Mouse (Mus musculus) CH12.LX (cell line): ENCODE data around the gene Myo1a. TPM values are rescaled to one million over a fixed set of nuclear protein-coding genes. Genes with fewer than 3 reads are reported as not detected.

Source experiments
- DNase-seq: peaks from one replicate; pipeline ENCODE4 v3.0.0-alpha.2; 2013; ENCODE audit errors: extremely low read depth
- H3K27ac ChIP-seq: 2 replicates; pipeline ENCODE4 v1.5.1; 2012; ENCODE audit warnings: low read depth, mild to moderate bottlenecking, control low read depth, moderate library complexity; ENCODE audit not compliant: insufficient read depth
- H3K27me3 ChIP-seq: replicated peaks from 2 replicates; pipeline ENCODE3; 2012; ENCODE audit warnings: inconsistent platforms
- H3K36me3 ChIP-seq, 2 experiments: replicated peaks in 1 of 2; 2 replicates each; pipeline versions ENCODE3 to v1.6.1; 2012; ENCODE audit warnings: inconsistent platforms in 1 of 2, low read length in 1 of 2, mild to moderate bottlenecking in 1 of 2, mixed read lengths in 1 of 2, moderate library complexity in 1 of 2; ENCODE audit not compliant: control insufficient read depth in 1 of 2, insufficient read depth in 1 of 2
- H3K4me1 ChIP-seq, 2 experiments: 2 replicates each; pipeline ENCODE4 v1.6.1; 2012; ENCODE audit warnings: inconsistent platforms in 1 of 2, moderate library complexity in 1 of 2; ENCODE audit not compliant: insufficient read depth in 2 of 2, control insufficient read depth in 1 of 2
- H3K4me2 ChIP-seq: 2 replicates; pipeline ENCODE4 v1.6.1; 2012; ENCODE audit warnings: low read depth, mild to moderate bottlenecking, control low read depth; ENCODE audit not compliant: poor library complexity, insufficient read depth, severe bottlenecking
- H3K4me3 ChIP-seq, 3 experiments: fragments of 150-350 bp in 1 of 3; sonication (generic) in 1 of 3; replicated peaks in 1 of 3; 2 replicates each; pipeline versions ENCODE3 to v1.5.1; 2011 to 2012; ENCODE audit warnings: low read depth in 2 of 3, low read length in 2 of 3, mild to moderate bottlenecking in 2 of 3, moderate library complexity in 2 of 3, control low read depth in 1 of 3, improper control_type of control experiment in 1 of 3, inconsistent platforms in 1 of 3, mixed read lengths in 1 of 3; ENCODE audit not compliant: poor library complexity in 1 of 3
- H3K79me2 ChIP-seq: replicated peaks from 2 replicates; pipeline ENCODE4 v1.6.1; 2012; ENCODE audit warnings: mild to moderate bottlenecking, moderate library complexity; ENCODE audit not compliant: control insufficient read depth, poor library complexity, insufficient read depth, severe bottlenecking; ENCODE audit errors: extremely low read depth
- H3K9ac ChIP-seq: 2 replicates; pipeline ENCODE4 v1.6.1; 2012; ENCODE audit warnings: low read depth, mild to moderate bottlenecking, control low read depth, moderate library complexity; ENCODE audit not compliant: insufficient read depth
- H3K9me3 ChIP-seq: replicated peaks from 2 replicates; pipeline ENCODE3; 2012; ENCODE audit warnings: low read length, inconsistent platforms, mixed read lengths
- BHLHE40 ChIP-seq: IDR thresholded peaks from 2 replicates; pipeline ENCODE4 v1.6.1; 2011; ENCODE audit warnings: mild to moderate bottlenecking, low read depth, low read length, improper control_type of control experiment
- CHD1 ChIP-seq: IDR thresholded peaks from 2 replicates; pipeline ENCODE4 v1.6.1; 2012; ENCODE audit warnings: low read depth, low read length, improper control_type of control experiment, inconsistent platforms
- CTCF ChIP-seq, 2 experiments: IDR thresholded peaks in 1 of 2; conservative IDR thresholded peaks in 1 of 2; 2 replicates each; pipeline ENCODE4 v1.5.1; 2011 to 2012; ENCODE audit warnings: low read depth in 2 of 2, low read length in 2 of 2, improper control_type of control experiment in 1 of 2, inconsistent platforms in 1 of 2, mild to moderate bottlenecking in 1 of 2, moderate library complexity in 1 of 2
- E2F4 ChIP-seq: IDR thresholded peaks from 2 replicates; pipeline ENCODE4 v1.6.1; 2011; ENCODE audit warnings: low read depth, low read length, improper control_type of control experiment; ENCODE audit not compliant: insufficient replicate concordance
- EP300 ChIP-seq: IDR thresholded peaks from 2 replicates; pipeline ENCODE4 v1.6.1; 2011; ENCODE audit warnings: low read length, improper control_type of control experiment
- ETS1 ChIP-seq: conservative IDR thresholded peaks from 2 replicates; pipeline ENCODE4 v1.6.1; 2012; ENCODE audit warnings: low read depth, mild to moderate bottlenecking, inconsistent platforms, low read length, improper control_type of control experiment, moderate library complexity
- HCFC1 ChIP-seq: IDR thresholded peaks from 2 replicates; pipeline ENCODE4 v1.6.1; 2012; ENCODE audit warnings: low read depth, mild to moderate bottlenecking, inconsistent platforms, low read length, improper control_type of control experiment
- JUN ChIP-seq: IDR thresholded peaks from 2 replicates; pipeline ENCODE4 v1.6.1; 2011; ENCODE audit warnings: low read depth, mild to moderate bottlenecking, low read length, improper control_type of control experiment, moderate library complexity; ENCODE audit not compliant: insufficient read depth
- JUND ChIP-seq: conservative IDR thresholded peaks from 2 replicates; pipeline ENCODE4 v1.6.1; 2011; ENCODE audit warnings: low read depth, low read length, improper control_type of control experiment
- KAT2A ChIP-seq: IDR thresholded peaks from 2 replicates; pipeline ENCODE4 v1.6.1; 2012; ENCODE audit warnings: low read length, improper control_type of control experiment, inconsistent platforms; ENCODE audit not compliant: insufficient replicate concordance
- MAFK ChIP-seq: IDR thresholded peaks from 2 replicates; pipeline ENCODE4 v1.6.1; 2011; ENCODE audit warnings: low read length, improper control_type of control experiment; ENCODE audit not compliant: insufficient replicate concordance
- MAX ChIP-seq: IDR thresholded peaks from 2 replicates; pipeline ENCODE4 v1.6.1; 2011; ENCODE audit warnings: low read length, improper control_type of control experiment
- MAZ ChIP-seq: IDR thresholded peaks from 2 replicates; pipeline ENCODE4 v1.6.1; 2012; ENCODE audit warnings: low read depth, mild to moderate bottlenecking, inconsistent platforms, low read length, improper control_type of control experiment, moderate library complexity
- MEF2A ChIP-seq: IDR thresholded peaks from 2 replicates; pipeline ENCODE4 v1.6.1; 2014; ENCODE audit warnings: low read depth, mild to moderate bottlenecking, inconsistent platforms, low read length, improper control_type of control experiment, borderline replicate concordance
- MXI1 ChIP-seq: IDR thresholded peaks from 2 replicates; pipeline ENCODE4 v1.6.1; 2011; ENCODE audit warnings: mild to moderate bottlenecking, low read depth, low read length, improper control_type of control experiment
- MYC ChIP-seq: IDR thresholded peaks from 2 replicates; pipeline ENCODE4 v1.6.1; 2011; ENCODE audit warnings: low read depth, mild to moderate bottlenecking, improper control_type of control experiment, low read length
- PAX5 ChIP-seq: IDR thresholded peaks from 2 replicates; pipeline ENCODE4 v1.6.1; 2012; ENCODE audit warnings: low read length, inconsistent platforms, mixed read lengths
- POLR2A ChIP-seq: IDR thresholded peaks from 2 replicates; pipeline ENCODE4 v1.6.1; 2011; ENCODE audit warnings: low read depth, mild to moderate bottlenecking, improper control_type of control experiment, low read length
- RAD21 ChIP-seq: IDR thresholded peaks from 2 replicates; pipeline ENCODE4 v1.6.1; 2011; ENCODE audit warnings: low read depth, mild to moderate bottlenecking, low read length, improper control_type of control experiment, moderate library complexity
- RCOR1 ChIP-seq: conservative IDR thresholded peaks from 2 replicates; pipeline ENCODE4 v1.6.1; 2012; ENCODE audit warnings: low read depth, mild to moderate bottlenecking, inconsistent platforms, low read length, improper control_type of control experiment
- SIN3A ChIP-seq: IDR thresholded peaks from 2 replicates; pipeline ENCODE4 v1.6.1; 2012; ENCODE audit warnings: low read length, improper control_type of control experiment, inconsistent platforms
- TCF12 ChIP-seq: IDR thresholded peaks from 2 replicates; pipeline ENCODE4 v1.6.1; 2014; ENCODE audit warnings: low read depth, mild to moderate bottlenecking, inconsistent platforms, low read length, improper control_type of control experiment
- USF1 ChIP-seq: IDR thresholded peaks from 2 replicates; pipeline ENCODE4 v1.6.1; 2014; ENCODE audit warnings: low read depth, mild to moderate bottlenecking, inconsistent platforms, low read length, improper control_type of control experiment
- USF2 ChIP-seq: conservative IDR thresholded peaks from 2 replicates; pipeline ENCODE4 v1.6.1; 2011; ENCODE audit warnings: low read depth, low read length, improper control_type of control experiment
- dilution Hi-C: fragments of 300-500 bp; cut with MboI; formaldehyde crosslinking; loops from 2 replicates; pipeline ENCODE4 v1.14.3; 2020; ENCODE audit warnings: low sequenced_read_pairs; ENCODE audit not compliant: extremely low pct_unique_long_range_greater_than_20kb, extremely low pct_ligation_motif_present
- in situ Hi-C: fragments of 300-500 bp; cut with MboI; formaldehyde crosslinking; loops from 3 replicates; pipeline ENCODE4 v1.14.3; 2019; ENCODE audit warnings: low sequenced_read_pairs, low pct_ligation_motif_present, low pct_unique_long_range_greater_than_20kb, mixed read lengths
- polyA plus RNA-seq: library from polyadenylated mRNA; unstranded; fragments of >175 nt; gene quantifications from 2 replicates; pipeline ENCODE4 v1.2.1, GENCODE M21; 2012; ENCODE audit warnings: low read depth; ENCODE audit not compliant: insufficient read length
- total RNA-seq, 2 experiments: library from RNA; depleted of rRNA; stranded (reverse); fragments of 300-350 nt in 1 of 2; fragments of >200 nt in 1 of 2; gene quantifications; 2 replicates each; pipeline ENCODE4 v1.2.3; 2012 to 2014

Gene Myo1a
- total and polyA plus RNA-seq, 3 experiments = 0.08 to 2.3 (median 0.36) TPM

DNA sequence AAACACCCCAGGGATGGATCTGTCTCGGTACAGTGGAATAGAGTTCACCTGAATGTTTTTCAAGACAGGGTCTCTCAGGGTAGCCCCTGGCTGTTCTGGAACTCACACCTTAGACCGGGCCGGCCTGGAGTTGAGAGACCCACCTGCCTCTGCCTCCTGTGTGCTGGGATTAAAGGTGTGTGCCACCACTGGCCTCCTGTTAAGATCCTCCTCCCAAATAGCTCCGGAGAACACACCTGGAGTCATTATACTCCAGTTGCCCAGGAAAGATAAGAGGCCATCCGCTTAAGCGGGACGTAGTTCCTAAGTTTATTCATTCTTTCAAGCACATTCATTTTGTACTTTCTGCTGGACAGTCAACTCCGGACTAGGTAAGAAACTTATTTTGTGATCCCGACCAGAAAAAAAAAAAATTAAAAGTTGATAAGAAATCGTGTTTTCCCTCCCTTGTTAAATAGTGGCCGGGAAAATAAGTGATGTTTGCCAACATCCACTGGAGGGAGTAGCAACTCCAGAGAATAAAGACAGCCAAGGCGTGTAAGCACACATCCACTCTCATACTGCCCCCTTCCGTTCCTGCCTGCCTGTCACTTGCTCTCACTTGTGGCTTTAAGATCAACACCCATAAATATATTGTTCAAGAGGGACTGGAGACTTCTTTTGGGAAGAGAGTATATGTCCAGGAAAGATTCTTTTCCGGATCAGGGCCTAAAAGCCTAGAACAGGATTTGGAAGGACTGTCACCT, 27.2 kb upstream of the Myo1a start (continued):
- no peak for TF ChIP-seq CHD1
- TF ChIP-seq TCF12 = no peak
- peak; percentile 50; the same call in 1 of the 2 replicates for TF ChIP-seq E2F4
- no peak for TF ChIP-seq KAT2A
- TF ChIP-seq MXI1 = no peak
- no peak for TF ChIP-seq RCOR1
- peak; percentile 82 for TF ChIP-seq SIN3A
- TF ChIP-seq JUND = no peak
- TF ChIP-seq BHLHE40 = peak; percentile 49; the same call in 1 of the 2 replicates
- no peak for TF ChIP-seq POLR2A
- no peak for TF ChIP-seq USF1
- peak; percentile 50 to 99 for TF ChIP-seq CTCF (conservative IDR thresholded peaks at IDR 0.05 in 1 of 2, IDR thresholded peaks at IDR 0.05 in 1 of 2; ENCODE audit: low read depth in 2 of 2, low read length in 2 of 2)
- TF ChIP-seq JUN = no peak
- peak; percentile 79 for TF ChIP-seq RAD21

DNA sequence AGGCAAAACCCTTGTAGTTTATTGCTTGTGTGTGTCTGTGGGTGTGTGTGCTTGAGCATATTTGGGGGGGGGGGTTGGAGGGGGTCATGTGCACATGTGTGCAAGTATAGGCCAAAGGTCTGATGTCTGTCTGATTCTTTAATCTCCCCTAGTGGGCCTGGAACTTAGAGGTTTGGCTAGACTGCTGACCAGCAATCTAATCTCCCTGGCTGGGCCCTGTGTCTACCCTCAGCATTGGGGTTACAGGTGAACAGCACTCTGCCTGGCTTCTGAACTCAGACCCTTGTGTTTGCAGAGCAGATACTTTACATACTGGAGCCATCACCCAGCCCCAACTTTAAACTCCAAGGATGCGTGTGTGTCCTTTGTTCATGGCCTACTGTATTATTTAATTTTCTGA, 25.8 kb upstream of the Myo1a start:
- Histone ChIP-seq H3K9ac (no peak overlapping the region), H3K27me3 (no peaks in the 10 kb centered on the region)

More for the DNA sequence above, 25.8 kb upstream of the Myo1a start:
- Histone ChIP-seq H3K79me2 (peaks cover 7% of the 10 kb centered on the region), H3K4me2 (no peak overlapping the region), H3K9me3 (no peaks in the 10 kb centered on the region), H3K4me1 (peaks cover 4 to 32% of the 10 kb centered on the region in 2 experiments; a peak in 2 of 4 replicates), H3K36me3 (peaks cover 0 to 16% of the 10 kb centered on the region in 2 experiments), H3K4me3 (no peak overlapping the region), H3K27ac (no peak overlapping the region)
- DNase-seq = no peak
- dilution Hi-C loops (no loop called here), in situ Hi-C loops (loop anchor here (10.0 kb wide), 1 partner anchor 56 kb away; the partner anchor contains the start of gene Zbtb39)
- TF ChIP-seq RAD21 (no peak), PAX5 (no peak), MAX (no peak), HCFC1 (no peak), USF1 (no peak), MEF2A (no peak), MAFK (no peak), BHLHE40 (no peak), MAZ (no peak), ETS1 (no peak), SIN3A (no peak), USF2 (no peak), EP300 (no peak), E2F4 (no peak), MYC (no peak)
